Mouse (Mus musculus): ENCODE measurements around the gene Ctrb1.

GRCm38 (mm10) chr8:111738867-111739266, 48.1 kb upstream of the Ctrb1 start:
- TF ChIP-seq POLR2AphosphoS2 (IDR thresholded peaks at IDR 0.05; ENCODE audit: insufficient read length, low read depth) (no peak), MAX (IDR thresholded peaks at IDR 0.05; ENCODE audit: low read depth) (no peak), MYOG (IDR thresholded peaks at IDR 0.05; ENCODE audit: control insufficient read depth in 1 of 3, insufficient read depth in 1 of 3, insufficient read length in 2 of 3, low read depth in 2 of 3) (no peak), POLR2A (IDR thresholded peaks at IDR 0.05; ENCODE audit: insufficient read length, low read depth) (no peak), TCF12 (IDR thresholded peaks at IDR 0.05; ENCODE audit: insufficient read depth, poor library complexity, severe bottlenecking) (no peak)
